Mouse (Mus musculus) lung, postnatal 10 days (tissue): Measurements from ENCODE around the gene Galnt2.
A peak's percentile ranks its signal among the peaks of the same experiment; 100 is the strongest.

Experiments
- DNase-seq: peaks from one replicate; pipeline ENCODE4 v3.0.0; 2021

Galnt2 gene

DNA sequence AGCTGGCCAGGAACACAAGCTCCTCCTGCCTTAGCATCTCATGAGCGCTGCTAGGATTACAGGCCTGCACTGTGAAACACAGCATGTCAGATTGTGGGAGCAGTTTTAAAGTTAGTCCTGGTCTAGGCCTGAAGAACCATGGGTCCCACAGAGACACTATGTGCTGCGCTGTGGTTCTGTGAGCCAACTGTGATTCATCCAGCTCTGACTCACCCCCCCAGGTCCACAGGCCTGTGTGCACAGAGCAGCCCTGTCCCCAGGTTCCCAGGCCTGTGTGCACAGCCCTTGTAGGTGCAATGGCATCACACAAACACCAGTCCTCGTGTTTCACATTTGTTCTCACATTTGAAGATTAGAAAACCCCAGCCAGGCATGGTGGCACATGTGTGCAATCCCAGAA lies 99.9 kb downstream of the Galnt2 start:
- DNase-seq = no peak

DNA sequence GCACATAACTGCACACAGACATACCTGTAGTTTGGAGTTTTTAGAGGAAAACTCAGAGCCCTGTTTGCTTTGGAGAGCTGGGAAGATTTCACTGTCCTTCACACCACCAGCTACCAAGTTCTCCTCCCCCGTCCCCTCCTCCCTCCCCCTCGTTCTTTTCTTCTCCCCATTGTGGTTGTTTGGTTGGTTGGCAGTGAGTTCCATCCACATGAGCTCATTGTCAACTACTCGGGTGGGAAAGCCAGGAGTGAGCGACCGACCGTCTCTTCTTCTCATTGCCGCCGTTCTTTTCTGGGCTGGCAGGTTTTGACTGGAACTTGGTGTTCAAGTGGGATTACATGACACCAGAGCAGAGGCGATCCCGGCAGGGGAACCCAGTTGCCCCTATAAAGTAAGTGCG lies 100.5 kb downstream of the Galnt2 start:
- DNase-seq = peak; percentile 42

- no peak for DNase-seq
These were observed 105.1 kb downstream of the Galnt2 start for GRCm38 (mm10) chr8:124336302-124336701.

GRCm38 (mm10) chr8:124339742-124340141 lies 108.6 kb downstream of the Galnt2 start:
- DNase-seq = no peak

DNA sequence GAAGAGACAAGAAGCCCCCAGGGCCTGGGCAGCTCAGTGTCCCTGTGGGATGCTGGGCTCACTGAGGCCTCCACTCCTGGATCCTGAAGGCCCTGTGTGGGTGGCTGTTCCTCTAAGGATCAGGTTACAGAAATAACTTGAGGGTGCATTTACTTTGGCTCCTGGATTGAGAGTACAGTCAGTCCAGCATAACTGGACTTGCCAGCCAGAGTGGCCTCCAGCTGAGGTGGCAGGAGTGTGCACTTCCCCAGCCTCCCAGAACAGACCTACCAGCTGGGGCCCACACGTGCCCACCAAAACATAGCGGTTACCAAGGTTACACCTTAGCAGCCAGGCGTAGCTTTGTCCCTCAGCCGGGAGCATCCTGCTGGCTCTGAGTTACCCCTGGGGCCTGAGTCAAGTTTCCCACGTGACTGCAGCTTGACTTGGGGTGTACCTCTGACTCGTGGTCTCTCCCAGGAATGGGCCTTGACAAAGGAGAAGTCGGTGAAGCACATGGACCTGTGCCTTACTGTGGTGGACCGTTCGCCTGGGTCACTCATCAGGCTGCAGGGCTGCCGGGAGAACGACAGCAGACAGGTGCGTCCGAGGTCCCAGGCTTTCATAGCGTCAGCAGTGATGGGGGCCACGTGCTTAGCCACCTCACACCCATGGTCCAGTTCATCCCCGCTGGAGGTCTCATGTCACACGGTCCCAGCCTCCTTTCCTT lies 109.3 kb downstream of the Galnt2 start:
- no peak for DNase-seq

GRCm38 (mm10) chr8:124343151-124343550 lies 112.0 kb downstream of the Galnt2 start:
- no peak for DNase-seq

- DNase-seq = no peak
These were observed 112.8 kb downstream of the Galnt2 start for GRCm38 (mm10) chr8:124343991-124344390.

DNA sequence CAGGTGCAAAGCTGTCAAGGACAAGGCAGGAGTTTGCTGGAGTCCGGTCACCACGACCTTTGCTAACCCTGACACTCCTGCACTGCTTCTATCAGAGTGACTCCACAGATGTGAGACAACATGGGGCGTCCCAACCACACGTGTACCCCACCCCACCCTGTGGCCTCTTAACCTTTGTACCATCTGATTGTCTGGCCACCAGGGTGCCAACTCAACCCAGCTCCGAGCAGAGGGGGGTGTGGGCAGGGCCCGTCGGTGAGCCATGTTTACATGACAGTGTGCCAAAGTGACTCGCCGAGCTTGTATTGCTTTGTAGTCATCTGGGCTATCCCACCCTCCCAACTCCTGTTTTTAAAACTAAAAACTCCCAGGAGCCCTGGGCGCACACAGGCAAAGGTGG lies 113.9 kb downstream of the Galnt2 start:
- no peak for DNase-seq

- peak; percentile 74 for DNase-seq
These were observed 115.8 kb downstream of the Galnt2 start for GRCm38 (mm10) chr8:124346852-124347523.

DNA sequence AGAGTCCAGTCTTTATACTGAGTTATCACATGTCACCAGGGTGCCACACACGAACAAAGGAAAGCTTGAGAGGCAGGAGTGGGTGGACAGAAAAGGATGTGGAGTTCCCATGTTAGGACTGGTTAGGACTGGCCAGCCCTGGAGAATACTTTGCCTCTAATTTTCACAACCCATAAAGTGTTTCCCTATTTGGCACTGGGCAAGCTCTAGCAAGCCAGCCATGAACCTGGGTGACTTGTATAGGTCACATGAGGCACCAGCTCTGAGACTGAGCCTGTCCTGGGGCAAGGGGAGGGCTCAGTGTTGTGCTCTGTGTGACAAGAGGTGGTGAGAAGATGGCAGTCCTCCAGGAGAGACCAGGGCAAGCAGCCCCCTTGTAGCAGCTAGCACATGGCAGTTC lies 116.9 kb downstream of the Galnt2 start:
- DNase-seq = no peak

- peak; percentile 87 for DNase-seq
These were observed 118.5 kb downstream of the Galnt2 start for GRCm38 (mm10) chr8:124349663-124350062.

- DNase-seq = no peak
These were observed 120.4 kb downstream of the Galnt2 start for GRCm38 (mm10) chr8:124351636-124352035.

DNA sequence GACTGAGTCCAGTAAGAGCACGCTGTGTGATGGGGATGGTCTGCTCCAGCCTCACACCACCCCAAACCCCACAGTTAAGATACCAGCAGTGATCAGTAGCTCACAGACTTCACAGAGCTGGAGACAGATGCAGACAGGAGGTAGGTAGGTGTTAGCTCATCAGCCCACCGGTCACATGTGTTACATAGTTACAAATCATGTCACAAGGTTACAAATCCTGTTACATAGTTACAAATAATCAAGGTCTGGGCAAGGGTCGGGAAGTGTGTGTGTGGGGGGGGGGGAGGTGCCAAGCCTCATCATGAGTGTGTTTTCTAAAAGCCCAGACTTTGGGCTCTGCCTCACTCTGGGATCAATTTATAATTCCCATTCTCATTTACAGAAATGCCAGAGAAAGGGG lies 129.7 kb downstream of the Galnt2 start:
- no peak for DNase-seq

- DNase-seq = no peak
These were observed 130.7 kb downstream of the Galnt2 start for GRCm38 (mm10) chr8:124361773-124362427.

GRCm38 (mm10) chr8:124362589-124362988 lies 131.4 kb downstream of the Galnt2 start:
- DNase-seq = no peak

DNA sequence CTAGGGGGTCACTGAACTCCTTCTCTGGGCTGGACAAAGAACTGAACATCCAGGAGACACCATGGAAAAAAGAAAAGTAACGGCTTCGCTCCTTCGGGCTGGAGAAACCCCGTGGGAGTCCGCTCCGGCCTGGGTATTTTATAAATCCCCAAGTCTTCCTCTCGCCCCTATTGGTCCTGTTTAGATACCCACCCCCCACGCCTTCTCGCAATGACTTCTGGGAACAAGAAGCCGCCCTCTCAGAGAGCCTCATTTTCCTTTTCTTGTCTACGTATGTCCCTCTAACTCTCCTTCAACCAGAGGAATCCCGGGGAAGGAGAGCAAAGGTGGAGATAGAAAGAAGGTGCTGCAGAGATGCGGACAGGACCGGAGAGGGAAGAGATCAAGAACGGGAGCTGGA lies 132.1 kb downstream of the Galnt2 start:
- DNase-seq = no peak

- DNase-seq = peak; percentile 77
These were observed 137.0 kb downstream of the Galnt2 start for GRCm38 (mm10) chr8:124368213-124368612.

- DNase-seq = no peak
These were observed 139.4 kb downstream of the Galnt2 start for GRCm38 (mm10) chr8:124370422-124371183.

DNA sequence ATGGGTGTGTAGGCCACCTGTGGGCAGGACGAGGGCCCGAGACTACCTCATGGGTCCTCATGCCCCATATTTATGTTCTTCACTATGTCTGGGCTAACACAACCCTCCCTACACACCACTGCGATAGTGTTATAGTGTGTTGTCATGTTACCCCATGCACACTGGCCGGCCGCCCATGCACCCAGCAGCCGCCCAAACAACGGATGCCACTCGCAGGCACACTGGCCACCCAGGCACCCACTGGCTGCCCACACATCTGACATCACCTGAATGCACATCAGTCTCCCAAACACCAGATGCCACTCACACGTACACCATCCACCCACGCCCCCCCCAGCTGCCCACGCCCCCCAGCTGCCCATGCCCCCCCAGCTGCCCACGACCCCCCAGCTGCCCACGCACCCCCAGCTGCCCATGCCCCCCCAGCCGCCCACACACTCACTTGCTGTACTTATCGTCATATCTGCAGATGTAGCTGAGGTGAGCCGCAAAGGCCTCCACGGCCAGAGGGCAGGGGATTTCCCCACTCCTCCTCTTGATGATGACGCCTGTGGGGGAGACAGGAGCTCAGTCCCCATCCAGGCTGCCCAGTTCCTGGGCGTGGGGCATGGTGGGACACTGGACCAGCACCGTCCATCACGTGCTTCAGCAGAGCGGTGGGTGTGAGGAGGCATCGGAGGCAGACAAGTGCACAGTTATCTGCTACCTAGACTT lies 140.4 kb downstream of the Galnt2 start:
- no peak for DNase-seq

GRCm38 (mm10) chr8:124373753-124374152 lies 142.6 kb downstream of the Galnt2 start:
- DNase-seq = no peak

DNA sequence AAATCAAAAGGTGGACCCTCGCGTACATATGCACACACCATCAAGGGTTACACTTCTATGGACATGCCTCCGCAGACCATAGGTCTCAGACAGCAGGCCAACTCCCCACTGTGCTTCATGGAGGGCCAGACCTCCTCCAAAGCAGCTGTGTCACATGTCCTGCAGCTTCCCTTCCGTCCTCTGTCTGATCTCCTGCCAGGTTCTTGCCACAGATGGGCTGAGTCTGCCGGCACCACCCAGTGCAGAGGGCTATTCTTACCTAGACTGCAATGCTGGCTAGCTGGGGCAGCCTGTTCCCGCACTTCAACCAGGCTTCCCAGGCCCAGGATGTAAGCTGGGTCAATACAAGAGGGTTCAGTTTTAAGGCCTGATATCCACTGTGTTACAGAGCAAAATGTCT lies 144.0 kb downstream of the Galnt2 start:
- peak; percentile 60 for DNase-seq

DNA sequence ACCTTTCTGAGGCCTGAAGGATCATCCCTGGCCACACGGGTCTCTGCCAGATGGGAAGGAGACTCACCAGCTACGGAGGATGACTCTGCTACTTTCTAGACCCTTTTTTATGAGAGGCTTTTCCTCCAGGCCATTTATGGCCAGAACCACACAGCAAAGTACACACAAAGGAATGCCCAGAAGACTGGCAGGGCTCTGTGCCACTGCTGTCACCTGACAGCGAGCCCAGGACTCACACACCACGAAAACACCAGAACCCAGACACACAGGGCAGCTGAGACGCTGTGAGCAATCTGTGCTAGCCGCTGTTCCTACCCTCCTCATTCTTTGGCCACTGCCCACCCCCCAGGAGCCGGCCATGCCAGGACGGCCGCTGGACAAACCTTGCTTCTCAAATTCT lies 144.5 kb downstream of the Galnt2 start:
- DNase-seq = no peak

DNA sequence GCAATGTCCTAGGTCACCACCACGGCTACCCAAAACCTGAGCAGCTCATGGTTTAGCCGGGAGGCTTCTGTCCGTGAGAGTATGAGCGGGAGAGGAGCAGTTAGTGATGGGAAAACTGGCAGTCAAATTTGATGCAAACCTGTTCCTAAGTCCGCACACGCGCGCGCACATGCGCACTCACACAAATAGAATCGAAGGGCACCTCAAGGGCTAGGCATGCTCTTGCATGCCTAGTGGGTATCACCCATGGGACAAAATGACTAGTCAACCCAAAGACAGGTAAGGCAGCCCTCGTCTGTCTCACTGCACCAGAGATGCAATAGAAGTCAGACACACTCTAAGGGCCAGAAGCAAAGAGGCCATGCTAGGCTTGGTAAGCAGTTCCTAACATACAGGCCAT lies 145.2 kb downstream of the Galnt2 start:
- no peak for DNase-seq
